Mouse (Mus musculus): Measurements from ENCODE around the gene Ccdc167. TPM values are rescaled to one million over a fixed set of nuclear protein-coding genes. Genes with fewer than 3 reads are reported as not detected.
"Not testable (repeated sequence)": the region's sequence is repeated elsewhere in the genome, so short reads cannot be mapped to it uniquely, and the experiment has no call there.

Ccdc167 gene
- total and polyA plus RNA-seq, 2 experiments from 2014 or later, result 7.4 to 7.7 TPM

DNA sequence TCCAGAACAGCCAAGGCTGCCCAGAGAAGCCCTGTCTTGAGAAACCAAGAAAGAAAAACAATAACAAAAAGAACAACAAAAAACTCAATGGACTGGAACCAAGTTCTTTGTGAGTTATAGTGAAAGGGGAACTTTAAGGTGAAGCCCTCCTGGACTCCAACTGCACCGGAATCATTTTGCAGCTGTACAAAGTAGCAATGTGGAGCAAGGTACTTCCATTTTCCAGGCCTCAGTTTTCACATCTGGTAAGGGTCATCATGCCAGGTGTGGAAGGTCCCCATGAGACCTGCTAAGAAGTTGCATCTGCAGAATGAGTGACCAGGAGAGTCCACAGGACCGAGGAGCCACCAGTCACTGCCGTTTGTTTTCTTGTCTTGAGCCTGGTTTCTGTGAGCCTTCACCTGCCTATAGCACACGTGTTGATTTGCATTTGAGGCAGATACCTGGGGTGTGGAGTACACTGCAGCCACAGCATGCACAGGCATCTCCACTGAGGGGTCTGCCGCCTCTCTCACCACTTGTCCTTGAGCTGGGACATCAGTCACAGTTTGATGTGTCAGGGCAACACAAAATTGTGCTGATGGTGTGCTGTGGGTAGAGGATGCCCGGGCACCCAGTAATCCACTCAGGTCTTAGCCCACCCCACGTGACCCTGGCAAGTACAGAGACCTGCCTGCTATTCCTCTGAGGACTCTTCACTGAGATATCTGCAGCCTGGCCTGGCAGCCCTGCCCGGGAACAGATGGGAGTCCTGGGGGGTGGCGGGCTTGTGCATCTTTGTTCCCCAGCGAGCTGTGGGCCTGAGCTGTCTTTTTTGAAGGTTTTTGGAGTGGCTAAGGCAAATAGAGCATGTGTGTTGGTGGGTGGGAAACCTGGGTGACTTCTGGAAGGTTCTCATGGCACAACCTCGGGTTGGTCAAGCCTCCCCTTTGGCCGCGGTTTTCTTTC is 3.1 kb upstream of the Ccdc167 start:
- ATAC-seq (no peak), DNase-seq (no peak)
- Histone ChIP-seq H3K4me1 (ENCODE audit: insufficient read depth) (peaks cover 19% of the 10 kb centered on the region), H3K27me3 (ENCODE audit: insufficient read depth, low read length) (no peaks in the 10 kb centered on the region), H3K9me3 (ENCODE audit: low read length) (no peaks in the 10 kb centered on the region), H3K27ac (ENCODE audit: low read depth, low read length) (no peak overlapping the region), H3K36me3 (ENCODE audit: insufficient read depth) (no peaks in the 10 kb centered on the region), H3K9ac (no peak overlapping the region), H3K4me2 (ENCODE audit: low read depth) (no peak overlapping the region), H3K4me3 (ENCODE audit: low read depth, low read length) (no peak overlapping the region)
- TF ChIP-seq CTCF (IDR thresholded peaks at IDR 0.05; ENCODE audit: low read depth), result no peak
- 71% methylated on average over 13 of the region's 13 CpGs for WGBS

GRCm38 (mm10) chr17:29718660-29719059 is 1.8 kb upstream of the Ccdc167 start:
- DNase-seq (peak; percentile 61), ATAC-seq (no peak)
- Histone ChIP-seq H3K9me3 (ENCODE audit: low read length) (no peaks in the 10 kb centered on the region), H3K27ac (ENCODE audit: low read depth, low read length) (no peak overlapping the region), H3K4me1 (ENCODE audit: insufficient read depth) (peaks cover 19% of the 10 kb centered on the region), H3K9ac (no peak overlapping the region), H3K4me3 (ENCODE audit: low read depth, low read length) (no peak overlapping the region), H3K36me3 (ENCODE audit: insufficient read depth) (no peaks in the 10 kb centered on the region), H3K27me3 (ENCODE audit: insufficient read depth, low read length) (no peaks in the 10 kb centered on the region), H3K4me2 (ENCODE audit: low read depth) (no peak overlapping the region)
- WGBS, result 54% methylated on average over 8 of the region's 8 CpGs
- no peak for TF ChIP-seq CTCF (IDR thresholded peaks at IDR 0.05; ENCODE audit: low read depth)

DNA sequence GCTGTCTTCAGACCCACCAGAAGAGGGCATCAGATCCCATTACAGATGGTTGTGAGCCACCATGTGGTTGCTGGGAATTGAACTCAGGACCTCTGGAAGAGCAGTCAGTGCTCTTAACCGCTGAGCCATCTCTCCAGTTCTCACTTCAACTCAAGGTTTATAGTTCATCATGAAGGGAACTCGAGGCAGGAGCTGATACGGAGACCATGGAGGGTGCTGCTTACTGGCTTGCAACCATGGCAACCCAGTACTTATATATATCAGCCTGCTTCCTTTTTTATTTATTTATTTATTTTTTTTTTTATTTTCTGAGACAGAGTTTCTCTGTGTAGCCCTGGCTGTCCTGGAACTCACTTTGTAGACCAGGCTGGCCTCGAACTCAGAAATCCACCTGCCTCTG is 3.1 kb downstream of the Ccdc167 start:
- H3K9ac ChIP-seq; ATAC-seq; H3K9me3 ChIP-seq (ENCODE audit: low read length); H3K27me3 ChIP-seq (ENCODE audit: insufficient read depth, low read length); H3K4me2 ChIP-seq (ENCODE audit: low read depth); H3K27ac ChIP-seq (ENCODE audit: low read depth, low read length); H3K4me3 ChIP-seq (ENCODE audit: low read depth, low read length); H3K36me3 ChIP-seq (ENCODE audit: insufficient read depth); DNase-seq: not testable (repeated sequence)
- H3K4me1 ChIP-seq (ENCODE audit: insufficient read depth), result peaks cover 34% of the 10 kb centered on the region
- WGBS, result 93% methylated on average over 4 of the region's 4 CpGs

DNA sequence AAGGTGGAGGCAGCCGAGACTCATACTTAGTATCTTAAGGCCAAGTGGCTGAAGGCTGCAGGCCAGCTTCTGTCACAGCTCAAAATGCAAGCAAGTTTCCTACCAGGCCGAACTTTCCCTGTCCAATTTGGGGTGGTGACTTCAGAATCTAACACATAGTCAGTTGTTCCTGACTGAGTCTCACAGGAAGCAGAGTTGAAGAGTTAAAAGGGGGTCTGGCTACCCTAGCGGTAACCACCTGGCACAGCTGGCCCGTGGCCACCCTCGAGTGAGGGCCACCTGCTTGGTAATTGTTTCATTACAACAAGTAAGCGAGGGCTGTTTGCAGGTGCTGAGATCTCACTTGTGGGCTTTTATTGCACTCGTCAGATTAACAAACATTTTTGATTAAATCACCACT is 4.3 kb downstream of the Ccdc167 start:
- 30% methylated on average over 7 of the region's 7 CpGs for WGBS
- ATAC-seq, result no peak
- Histone ChIP-seq H3K4me2 (ENCODE audit: low read depth) (no peak overlapping the region), H3K27me3 (ENCODE audit: insufficient read depth, low read length) (no peaks in the 10 kb centered on the region), H3K4me1 (ENCODE audit: insufficient read depth) (peaks cover 34% of the 10 kb centered on the region), H3K9me3 (ENCODE audit: low read length) (no peaks in the 10 kb centered on the region), H3K27ac (ENCODE audit: low read depth, low read length) (no peak overlapping the region), H3K4me3 (ENCODE audit: low read depth, low read length) (no peak overlapping the region), H3K9ac (no peak overlapping the region), H3K36me3 (ENCODE audit: insufficient read depth) (no peaks in the 10 kb centered on the region)
- TF ChIP-seq CTCF (IDR thresholded peaks at IDR 0.05; ENCODE audit: low read depth), result no peak
- DNase-seq, result no peak

DNA sequence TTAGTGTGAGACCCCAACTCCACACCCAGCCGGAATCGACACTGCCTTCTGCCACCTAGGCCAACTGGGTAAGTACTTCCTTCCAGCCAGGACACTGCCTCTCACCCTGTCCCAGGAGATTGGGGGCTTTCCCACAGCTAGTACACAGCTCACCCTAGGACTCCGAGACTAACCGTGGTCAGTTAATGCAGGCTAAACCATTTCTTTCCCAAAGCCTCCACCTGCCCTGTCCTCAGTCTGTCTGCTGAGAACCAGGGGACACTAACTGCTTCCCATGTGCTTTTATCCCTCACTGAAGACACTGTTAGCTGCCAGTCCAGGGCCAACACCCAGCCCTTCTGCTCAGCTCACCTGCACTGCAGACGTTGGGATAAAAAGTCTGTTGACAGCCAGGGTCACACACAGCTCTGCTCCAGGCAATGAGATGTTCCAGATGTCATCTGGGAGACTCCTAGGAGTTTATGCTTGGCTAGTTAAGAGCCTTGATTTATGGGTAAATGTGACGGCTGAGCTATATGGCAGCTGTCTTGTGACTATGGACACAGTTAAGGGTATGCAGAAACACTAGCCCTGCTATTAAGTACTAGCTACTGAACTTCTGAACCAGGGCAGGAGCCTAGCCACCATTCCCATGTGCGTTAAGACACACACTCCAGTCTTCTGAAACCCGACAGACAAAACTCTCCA is 5.0 kb downstream of the Ccdc167 start:
- Histone ChIP-seq H3K4me3 (ENCODE audit: low read depth, low read length) (no peak overlapping the region), H3K27ac (ENCODE audit: low read depth, low read length) (0 out of 2 replicates have a peak overlapping the region, but pooled peaks have one; percentile 54), H3K36me3 (ENCODE audit: insufficient read depth) (no peaks in the 10 kb centered on the region), H3K4me2 (ENCODE audit: low read depth) (no peak overlapping the region), H3K27me3 (ENCODE audit: insufficient read depth, low read length) (no peaks in the 10 kb centered on the region), H3K9me3 (ENCODE audit: low read length) (no peaks in the 10 kb centered on the region), H3K9ac (no peak overlapping the region), H3K4me1 (ENCODE audit: insufficient read depth) (peaks cover 30% of the 10 kb centered on the region)
- WGBS, result 55% methylated on average over 8 of the region's 8 CpGs
- no peak for DNase-seq
- TF ChIP-seq CTCF (IDR thresholded peaks at IDR 0.05; ENCODE audit: low read depth), result no peak
- ATAC-seq, result no peak

DNA sequence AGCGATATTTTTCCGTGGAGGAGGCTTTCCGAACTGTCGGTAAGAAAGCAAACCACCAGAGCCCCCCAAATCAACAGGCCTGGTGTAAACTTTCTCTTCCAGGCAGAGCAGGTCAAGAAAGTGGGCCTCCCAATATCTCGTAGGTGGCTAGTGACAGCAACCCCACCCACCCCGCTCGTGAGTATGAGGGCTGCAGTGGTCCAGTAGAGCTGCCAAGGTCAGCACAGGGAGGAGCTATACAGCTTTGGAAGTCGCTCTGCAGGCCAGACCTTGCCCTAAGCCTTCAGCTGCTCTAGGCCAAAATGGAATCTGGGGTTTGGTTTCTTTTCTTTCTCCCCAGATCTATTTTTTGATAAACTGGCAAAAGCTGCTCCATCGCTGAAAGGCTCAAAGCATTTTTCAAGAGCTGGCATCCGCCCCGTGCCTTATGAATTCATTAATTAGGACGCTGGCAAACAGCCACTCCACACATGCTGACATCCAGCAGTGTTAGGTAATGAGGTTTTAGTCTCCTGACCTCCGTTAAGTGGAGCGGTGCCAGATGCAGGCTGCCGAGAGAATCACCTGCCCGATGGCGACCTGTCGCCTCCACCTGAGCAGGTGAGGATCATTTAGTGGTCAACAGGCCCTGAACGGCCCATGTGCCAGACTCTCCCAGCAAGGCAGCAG is 5.6 kb downstream of the Ccdc167 start:
- H3K9me3 ChIP-seq (ENCODE audit: low read length), result no peaks in the 10 kb centered on the region
- no peak for TF ChIP-seq CTCF (IDR thresholded peaks at IDR 0.05; ENCODE audit: low read depth)
- H3K27me3 ChIP-seq (ENCODE audit: insufficient read depth, low read length), result no peaks in the 10 kb centered on the region
- H3K4me1 ChIP-seq (ENCODE audit: insufficient read depth), result peaks cover 25% of the 10 kb centered on the region
- WGBS, result 32% methylated on average over 19 of the region's 19 CpGs
- H3K27ac ChIP-seq (ENCODE audit: low read depth, low read length), result peak overlapping the region; percentile 54
- DNase-seq (peak; percentile 68), ATAC-seq (no peak)
- no peak overlapping the region for H3K4me3 ChIP-seq (ENCODE audit: low read depth, low read length)
- no peak overlapping the region for H3K4me2 ChIP-seq (ENCODE audit: low read depth)
- H3K9ac ChIP-seq, result no peak overlapping the region
- H3K36me3 ChIP-seq (ENCODE audit: insufficient read depth), result no peaks in the 10 kb centered on the region

Measured in forebrain, postnatal 0 days (tissue).